Mouse (Mus musculus) inflammation-experienced regulatory T-cells, adult 6 months (primary cell): ENCODE results near the gene Fam222b. TPM values are rescaled to one million over a fixed set of nuclear protein-coding genes. Genes with fewer than 3 reads are reported as not detected.

Experiments used
- ATAC-seq: one replicate; pipeline ENCODE4 v1.8.0; 2017
- polyA plus RNA-seq, 3 experiments: library from polyadenylated mRNA; unstranded; fragments of 100-300 nt; shearing (Covaris generic); gene quantifications; one replicate each; pipeline ENCODE4 v1.2.1; 2017

Fam222b gene
- polyA plus RNA-seq, 3 experiments from 2014 or later = 10.9 to 20.0 (median 12.1) TPM

DNA sequence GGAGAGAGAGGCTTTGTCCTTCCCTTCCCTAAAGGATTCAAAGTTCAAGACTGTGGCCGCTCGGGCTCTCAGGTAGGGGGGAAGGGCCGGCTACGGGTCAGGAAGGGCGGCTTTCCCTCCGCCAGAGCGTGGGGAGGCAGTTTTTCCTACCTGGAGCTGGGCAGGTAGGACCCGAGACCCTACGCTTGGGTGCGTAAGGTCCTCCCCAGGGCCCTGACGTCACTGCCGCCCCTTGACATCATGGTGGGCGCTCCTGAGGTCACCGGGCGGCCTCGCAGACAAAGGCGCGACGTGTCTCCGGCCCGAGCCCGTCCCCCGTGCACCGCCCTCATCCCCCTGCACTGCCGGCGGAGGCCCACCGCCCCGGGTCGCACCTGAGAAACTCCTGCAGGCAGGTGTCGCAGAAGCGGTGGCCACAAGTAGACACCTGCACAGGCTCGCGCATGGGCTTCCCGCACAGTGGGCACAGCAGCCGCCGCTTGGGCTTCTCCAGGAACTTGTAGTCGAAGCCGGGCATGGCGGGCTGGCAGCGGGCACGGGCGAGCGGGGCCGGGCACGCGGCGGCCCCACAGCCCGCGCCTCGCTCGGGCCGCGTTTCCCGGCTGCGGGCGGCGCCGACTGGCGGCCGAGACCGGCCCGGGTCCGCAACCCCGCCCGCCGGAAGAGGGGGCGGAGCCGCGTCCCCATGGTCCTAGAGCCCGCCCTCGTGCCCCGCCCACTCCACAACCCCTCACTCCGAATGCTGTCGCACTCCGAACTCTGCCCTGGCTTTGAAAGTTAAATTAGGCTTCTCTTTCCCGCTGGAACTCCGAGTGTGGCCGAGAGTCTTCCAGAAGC lies 70.7 kb downstream of the Fam222b start, which contains the start of gene Traf4:
Gene Traf4, minus strand, starts transcription at position 666 of the 837 bp plus-strand sequence.
- peak; percentile 63 for ATAC-seq

DNA sequence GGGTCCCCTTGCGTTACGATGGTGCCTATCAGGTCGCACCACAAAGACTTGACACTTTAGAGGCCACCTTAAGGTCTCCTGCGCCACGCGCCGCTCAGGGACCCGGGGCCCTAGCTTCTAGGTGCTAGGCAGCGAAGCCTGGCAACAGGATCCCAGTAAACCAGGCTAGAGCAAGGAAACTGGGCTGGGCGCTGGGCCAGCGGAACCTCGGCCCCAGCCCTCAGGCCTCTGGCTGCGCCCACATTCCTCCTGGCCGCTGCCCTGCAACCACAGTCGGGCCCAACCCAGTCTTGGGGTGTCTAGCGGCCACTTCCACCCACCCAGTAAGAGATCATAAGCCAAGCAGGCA lies 71.3 kb downstream of the Fam222b start:
- peak; percentile 10 for ATAC-seq

DNA sequence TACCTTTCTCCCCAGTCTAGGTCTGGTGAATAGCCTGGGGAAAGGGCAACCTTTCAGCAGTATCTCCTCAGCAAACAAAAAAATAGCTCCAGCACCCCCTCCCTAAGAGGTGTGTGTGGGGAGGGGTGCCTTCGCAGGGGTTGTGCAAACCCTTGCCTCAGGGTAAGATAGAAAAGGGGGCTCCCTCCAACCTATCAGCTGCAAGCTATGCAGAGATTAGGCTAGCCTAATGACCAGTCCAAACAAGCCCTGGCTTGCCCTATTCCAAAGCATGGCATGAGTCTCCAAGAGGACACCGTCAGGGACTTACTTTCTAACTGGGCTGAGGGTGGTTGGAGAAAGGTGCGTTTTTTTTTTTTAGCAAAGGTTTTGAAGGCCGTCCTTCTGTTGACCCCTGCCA lies 71.7 kb downstream of the Fam222b start:
- no peak for ATAC-seq

DNA sequence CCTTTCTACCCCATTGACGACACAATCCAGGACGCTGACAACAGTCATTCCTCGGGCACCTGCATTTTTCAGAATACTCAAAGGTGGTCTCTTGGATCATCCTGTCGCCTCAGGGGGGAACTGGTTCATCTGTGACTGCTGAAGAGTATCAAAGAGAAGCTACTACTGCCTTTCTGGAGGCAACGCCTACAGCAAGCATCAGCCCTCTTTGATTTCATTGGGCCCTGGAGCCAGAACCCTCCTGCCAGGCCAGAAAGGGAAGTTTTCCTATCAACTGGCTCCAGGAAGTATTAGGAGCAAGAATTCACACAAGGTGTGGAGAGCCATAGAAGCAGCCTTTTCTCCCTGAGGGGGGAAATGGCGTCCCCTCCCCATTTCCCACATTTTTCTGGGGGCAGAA lies 72.2 kb downstream of the Fam222b start:
- ATAC-seq = no peak

DNA sequence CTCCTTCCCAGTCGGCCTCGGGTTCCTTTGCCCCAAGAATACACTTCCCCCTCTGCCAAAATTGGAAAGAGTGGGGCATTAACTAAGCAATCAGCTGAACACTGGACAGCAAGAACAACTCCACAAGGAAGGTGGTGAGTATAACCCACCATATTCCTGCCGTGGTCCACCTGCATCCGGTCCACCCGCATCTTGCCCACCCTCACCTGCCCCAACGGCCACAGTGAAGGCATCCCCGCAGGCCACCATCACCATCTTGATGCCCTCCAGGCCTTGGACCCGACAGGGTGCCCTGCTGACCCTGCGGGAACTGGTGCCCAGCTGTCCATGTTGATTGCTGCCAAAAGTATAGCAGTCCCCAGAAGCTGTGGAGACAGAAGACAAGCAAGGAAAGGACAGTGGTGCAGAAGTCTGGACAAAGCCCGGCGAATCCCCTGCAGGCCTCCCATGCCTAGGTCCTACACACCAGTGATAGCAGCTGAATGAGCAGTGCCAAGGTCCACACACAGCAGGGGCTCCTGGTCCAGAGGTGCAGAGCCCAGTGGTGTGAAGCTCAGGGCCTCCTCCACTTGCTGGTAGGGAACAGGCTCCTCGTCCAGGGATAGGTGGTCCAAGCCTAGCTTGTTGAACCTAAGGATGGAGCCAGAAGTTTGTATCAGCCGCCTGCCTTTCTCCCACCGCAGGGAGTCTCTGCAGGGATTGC lies 72.9 kb downstream of the Fam222b start:
- ATAC-seq = no peak

DNA sequence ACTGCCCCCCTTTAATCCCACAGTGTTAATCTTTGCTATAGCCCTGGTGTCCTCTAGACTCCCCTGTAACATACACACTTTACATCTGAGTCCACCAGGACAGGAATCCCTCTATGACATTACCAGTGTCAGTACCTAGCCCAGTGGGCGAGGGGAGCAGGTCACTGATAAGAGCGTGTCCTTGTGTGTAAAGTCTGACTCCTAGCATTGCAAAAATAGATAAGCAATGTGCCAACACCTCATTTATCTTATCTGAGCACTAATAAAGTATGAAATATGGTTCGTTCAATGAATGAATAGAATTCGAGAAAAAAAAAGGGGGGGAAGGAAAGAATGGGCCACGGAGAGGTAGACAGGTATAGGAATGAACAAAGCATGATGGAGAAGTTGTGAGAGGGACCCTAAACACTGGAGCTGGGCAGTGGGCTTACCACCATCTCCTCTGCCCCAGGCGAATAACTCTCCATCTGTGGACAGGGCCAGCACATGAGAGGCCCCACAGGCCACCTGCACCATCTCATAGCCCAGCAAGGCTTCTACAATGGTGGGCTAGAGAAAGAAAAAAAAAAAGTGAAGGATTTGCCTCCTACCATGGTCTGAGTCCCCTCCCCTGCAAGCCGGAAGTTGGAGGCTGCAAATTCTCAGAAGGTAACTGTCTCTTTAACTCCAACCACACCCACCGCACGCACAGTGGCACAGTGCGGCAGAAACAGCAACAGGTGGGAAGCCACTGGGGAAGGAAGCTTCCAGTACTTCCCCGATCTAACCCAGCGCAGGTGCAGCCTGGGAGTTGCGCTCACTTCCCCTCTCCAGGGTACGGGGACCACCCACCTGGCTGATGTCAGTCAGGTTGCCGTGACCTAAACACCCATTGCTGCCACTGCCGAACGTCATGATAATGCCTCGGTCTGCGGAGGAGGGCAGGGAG lies 74.3 kb downstream of the Fam222b start:
- ATAC-seq = peak; percentile 68

DNA sequence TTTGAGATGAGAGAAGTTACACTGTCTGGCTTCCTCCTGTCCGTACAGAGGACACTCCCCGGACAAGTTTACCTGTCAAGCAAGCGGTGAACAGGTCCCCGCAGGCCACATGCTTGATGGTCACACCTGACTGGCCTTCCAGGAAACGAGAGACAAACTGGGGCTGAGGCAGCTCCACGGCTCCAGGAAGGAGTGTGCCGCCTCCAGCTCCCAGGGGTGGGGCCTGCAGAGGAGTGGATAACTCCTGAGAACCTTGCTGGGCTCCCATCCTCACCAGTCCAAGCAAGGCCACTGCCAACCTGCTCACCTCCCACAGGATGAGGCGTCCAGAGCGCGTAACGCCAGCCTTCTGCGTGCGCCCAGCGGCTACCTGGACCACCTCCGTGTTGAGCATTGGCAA lies 75.8 kb downstream of the Fam222b start:
- no peak for ATAC-seq

DNA sequence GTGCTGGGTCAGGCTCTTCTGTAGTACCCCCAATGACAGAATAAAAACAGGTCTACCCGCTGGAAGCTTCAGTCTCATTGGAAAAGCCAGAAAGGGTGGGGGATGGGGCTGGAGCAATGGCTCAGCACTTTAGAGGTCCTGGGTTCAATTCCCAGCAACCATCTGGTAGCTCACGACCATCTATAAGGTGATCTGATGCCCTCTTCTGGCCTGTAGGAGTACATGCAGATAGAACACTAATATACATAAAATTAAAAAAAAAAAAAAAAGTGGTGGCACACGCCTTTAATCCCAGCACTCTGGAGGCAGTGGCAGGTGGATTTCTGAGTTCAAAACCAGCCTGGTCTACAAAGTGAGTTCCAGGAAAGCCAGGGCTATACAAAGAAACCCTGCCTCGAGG lies 76.9 kb downstream of the Fam222b start:
- ATAC-seq = no peak

DNA sequence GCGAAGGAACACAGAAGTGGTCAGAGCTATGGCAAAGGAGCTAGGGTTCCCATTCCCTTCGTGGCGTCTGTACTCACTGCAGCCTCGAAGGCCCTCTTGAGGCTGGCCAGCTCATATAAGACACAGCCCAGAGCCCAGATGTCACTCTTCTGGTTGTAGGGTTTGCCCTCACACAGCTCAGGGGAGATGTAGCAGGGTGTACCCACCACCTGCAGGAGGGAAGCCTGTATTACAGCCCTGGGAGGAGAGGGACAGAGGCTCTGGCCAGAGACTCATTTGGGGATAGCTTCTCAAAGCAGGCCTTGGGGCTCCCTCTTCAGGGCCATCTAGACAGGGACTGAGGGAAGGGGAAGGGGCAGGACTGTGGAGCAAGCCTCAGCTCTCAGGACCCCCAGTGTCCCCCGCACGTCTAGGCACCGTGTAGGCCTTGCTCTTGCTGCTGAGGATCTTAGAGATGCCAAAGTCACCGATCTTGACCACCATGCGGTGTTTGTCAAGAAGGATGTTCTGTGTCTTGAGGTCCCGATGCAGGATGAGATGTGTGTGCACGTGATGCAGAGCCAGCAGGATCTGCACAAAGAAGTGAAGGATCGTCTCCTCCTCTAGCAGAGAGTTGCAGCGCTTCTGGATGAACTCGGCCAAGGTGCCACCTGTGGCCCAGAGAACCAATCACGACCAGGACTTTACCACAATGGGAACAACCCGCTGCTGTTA lies 77.7 kb downstream of the Fam222b start:
- ATAC-seq = no peak

DNA sequence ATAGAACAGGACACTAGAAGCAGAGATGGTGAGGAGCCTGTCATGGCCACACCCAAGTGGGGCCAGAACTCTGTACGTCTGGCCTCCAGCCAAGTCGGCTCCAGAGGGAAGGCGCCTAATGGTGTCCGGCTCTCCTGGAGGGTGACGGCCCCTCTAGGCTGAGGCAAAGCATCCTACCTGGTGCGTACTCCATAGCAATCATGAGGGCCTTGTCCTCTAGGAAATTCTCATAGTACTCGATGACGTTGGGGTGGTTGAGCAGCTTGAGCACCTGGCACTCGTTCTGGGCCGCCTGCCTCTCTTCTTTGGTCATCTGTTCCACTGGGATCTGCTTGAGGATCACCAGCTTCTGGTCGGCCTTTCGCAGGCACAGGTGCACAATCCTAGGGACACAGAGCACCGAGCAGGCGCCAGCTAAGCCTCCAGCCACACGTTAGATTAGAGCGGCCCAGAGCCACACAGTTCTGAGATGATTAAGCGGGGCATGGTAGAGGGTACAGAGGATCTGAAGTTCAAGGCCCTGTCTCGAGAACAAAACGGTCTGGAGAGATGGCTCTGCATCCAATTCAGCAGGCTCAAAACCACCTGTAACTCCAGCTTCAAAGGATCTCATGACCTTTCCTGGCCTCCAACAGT lies 78.4 kb downstream of the Fam222b start:
- ATAC-seq = no peak

DNA sequence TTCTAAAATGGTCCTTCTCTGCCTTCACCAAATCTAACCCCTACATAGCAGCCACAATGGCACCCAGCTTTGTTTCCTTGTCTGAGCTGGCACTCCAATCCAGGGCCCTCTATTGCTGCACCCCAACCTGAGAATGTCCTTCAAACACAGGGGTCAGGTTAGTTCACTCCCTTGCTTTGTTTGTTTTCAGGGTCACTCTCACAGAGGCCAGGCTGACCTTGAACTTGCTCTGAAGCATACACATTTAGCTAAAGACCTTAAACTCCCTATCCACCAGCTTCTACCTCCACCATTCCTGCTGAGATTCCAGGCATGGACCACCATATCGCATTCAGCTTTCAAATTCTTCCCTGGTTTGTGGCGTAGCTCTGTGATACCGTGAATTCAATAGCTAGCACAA lies 80.0 kb downstream of the Fam222b start:
- ATAC-seq = no peak

DNA sequence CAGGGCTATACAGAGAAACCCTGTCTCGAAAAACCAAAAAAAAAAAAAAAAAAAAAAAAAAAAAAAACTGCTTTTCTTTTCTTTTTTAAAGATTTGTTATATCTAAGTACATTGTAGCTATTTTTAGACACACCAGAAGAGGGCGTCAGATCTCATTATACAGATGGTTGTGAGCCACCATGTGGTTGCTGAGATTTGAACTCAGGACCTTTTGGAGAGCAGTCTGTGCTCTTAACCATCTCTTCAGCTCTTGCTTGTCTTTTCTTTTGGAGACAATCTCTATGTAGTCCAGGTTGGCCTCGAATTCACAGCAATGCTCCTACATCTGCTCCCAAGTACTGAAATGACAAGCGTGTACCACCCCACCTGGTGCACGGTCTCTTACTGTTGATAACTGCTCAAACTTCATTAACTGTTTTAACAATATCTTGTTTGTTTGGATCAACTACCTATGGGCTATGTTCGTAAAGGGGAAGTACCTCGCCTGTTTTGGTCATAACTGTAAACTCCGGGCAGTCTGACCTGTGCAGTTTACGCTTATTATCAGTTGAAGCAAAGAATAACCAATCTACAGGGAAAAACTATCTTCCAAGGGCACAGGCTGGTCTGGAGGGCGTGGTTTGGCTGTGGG lies 81.4 kb downstream of the Fam222b start:
- no peak for ATAC-seq

DNA sequence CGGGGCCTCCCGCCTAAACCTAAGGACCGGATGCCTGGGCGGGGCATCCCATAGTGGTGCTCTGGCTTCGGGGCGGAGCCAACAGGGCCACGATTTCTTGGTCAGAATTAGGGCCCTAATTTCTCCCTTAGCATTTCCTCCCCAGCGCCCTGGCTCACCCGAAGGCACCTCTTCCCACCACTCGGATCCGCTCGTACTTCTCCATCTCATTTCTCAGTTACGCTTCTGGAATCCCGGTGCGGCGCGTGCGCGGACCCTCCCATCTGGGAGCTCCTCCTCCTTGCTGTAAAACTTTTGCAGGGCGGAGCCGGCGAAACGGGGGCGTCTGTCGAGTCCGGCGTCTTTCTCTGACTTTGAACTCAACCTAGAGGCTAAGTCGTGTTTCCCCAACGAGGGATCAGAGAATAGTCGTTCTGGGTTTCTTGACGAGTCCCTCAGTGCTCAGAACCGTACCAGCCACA lies 82.0 kb downstream of the Fam222b start, which contains the start of the genes Nek8 and Tlcd1:
Gene Nek8, minus strand, starts transcription at position 274 of the 461 bp plus-strand sequence.
Gene Tlcd1, plus strand, starts transcription at position 310 of the 461 bp plus-strand sequence.
- peak; percentile 67 for ATAC-seq

DNA sequence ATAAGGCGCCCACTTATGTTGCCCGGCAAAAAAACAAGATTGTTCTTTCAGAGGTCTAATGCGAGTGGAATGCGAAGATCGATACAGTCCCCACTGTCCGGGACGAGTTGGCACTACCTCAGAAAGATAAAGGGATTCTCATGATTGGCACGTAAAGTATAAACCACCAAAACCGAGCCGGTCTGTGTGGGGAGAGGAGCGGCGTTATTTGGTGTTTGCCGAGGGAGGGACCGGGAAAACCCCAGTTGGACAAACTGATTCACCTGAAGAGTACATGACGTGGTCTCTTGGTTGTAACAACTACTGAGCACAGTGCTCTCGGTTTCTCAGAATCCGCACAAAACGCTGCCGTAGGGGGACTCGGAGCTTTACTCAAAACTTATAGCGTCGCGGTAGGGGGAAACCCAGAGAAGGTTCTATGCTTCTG lies 82.5 kb downstream of the Fam222b start:
- ATAC-seq = peak; percentile 22

DNA sequence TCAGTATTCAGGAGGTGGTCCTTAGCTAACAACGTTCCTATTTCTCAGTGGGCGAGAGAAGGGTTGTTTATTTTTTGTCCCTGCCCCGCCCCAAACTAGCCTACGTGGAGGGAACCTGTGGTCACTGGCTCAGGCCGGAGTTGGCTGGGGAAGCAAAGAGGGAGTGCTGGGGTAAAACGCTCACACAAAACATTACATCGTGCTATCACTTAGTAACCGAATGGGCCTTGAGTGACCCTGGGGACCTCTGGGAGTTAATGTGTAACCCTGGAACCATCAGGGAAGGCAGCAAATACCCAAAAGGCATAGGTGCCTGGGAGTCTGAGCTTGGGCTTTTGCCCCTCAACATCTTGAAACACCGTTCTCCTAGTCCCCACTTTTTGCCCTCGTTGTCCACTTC lies 83.0 kb downstream of the Fam222b start:
- ATAC-seq = no peak

DNA sequence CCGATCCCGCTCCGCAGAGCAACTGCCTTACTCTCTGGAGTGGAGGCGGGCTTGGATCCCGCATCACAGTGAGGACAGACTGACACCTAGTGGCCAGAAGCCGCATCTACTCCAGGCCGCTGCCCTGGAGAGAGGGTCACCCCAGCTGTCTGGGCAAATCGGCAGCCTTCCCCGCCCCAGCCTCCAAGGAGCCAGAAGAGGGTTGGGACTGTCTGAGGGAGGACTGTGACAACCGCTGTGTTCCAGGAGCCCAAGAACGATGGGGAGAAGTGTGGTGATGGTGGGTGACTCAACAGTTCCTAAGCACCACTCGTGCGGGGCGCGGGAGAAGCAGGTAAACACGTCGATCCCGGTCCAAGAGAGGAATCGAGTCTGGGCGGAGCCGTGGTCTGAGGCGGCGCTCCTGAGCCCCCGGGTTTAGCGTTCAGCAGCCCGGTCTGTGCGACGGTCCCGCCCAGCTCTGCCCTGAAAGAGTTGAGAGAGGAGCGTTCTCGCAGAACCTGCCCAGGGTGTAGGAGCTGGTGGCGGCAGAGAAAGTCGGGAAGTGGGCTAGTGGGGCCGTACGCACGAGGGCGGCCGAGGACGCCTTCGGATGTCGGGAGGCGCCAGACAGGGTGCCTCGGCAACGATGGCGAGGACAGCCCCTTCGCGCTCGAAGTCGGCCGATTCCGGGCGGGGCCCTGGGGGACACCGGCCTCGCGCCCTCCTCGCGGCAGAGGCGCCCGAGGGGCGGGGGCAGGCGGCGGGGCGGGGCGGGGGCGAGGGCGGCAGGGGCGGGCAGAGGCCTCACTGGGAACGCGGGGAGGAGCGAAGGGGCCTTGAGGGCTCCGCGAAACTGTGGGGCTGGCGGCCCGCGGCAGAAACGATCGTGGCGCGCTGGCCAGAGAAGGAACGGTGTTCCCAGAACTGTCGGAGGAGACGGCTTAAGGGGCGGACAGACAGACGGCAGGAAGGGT lies 83.7 kb downstream of the Fam222b start:
- peak; percentile 59 for ATAC-seq

DNA sequence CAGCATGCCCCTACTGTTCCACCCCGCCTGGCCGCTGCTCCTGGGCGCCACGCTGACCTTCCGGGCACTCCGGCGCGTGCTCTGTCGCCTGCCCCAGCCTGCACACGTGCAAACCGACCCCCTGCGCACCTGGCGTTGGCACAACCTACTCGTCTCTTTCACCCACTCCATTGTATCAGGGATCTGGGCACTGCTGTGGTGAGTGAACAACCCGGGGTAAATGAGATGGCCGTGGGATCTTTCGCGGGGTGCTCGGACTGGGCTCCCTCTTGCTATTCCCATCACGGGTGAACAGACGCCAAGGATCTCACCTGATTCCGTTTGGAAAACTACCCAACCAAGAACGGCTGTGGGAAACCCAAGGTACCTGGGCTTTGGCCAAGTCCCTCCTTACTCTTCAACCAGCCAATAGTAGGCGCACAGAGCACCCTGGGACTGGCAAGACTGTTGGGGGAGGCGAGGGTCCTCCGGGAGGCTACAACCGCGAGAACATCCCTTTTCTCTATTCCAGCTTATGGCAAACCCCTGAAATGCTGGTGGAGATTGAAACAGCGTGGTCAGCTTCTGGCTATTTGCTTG lies 84.5 kb downstream of the Fam222b start:
- ATAC-seq = no peak

DNA sequence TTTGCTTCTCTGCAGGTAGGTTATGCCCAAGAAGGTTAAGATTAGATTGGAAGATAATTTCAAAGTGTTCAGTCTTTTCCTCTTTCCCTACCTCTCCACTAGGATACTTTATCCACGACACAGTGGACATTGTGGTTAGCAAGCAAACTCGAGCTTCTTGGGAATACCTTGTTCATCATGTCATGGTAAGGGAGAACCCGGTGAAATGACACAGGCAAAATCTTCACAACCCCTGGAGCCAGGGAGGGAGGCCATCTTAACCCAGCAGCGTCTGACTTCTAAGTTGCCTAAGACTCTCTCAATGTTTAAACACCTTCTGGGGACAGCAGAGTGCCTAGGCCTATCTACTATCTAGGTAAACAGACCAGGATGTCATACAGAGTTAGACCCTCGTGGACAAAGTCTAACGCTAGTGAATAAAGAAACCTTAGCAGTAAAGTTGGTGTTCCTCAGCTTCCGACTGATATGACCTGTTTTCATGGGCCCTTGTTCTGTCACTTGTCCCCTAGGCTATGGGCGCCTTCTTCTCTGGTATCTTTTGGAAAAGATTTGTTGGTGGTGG lies 85.1 kb downstream of the Fam222b start:
- ATAC-seq = no peak
